Mouse (Mus musculus) liver (tissue): ENCODE results near the gene Tmem72.

Experiments
- DNase-seq: peaks from one replicate; pipeline ENCODE4 v3.0.0-alpha.2; 2020; ENCODE audit warnings: mixed read lengths

Gene Tmem72

DNA sequence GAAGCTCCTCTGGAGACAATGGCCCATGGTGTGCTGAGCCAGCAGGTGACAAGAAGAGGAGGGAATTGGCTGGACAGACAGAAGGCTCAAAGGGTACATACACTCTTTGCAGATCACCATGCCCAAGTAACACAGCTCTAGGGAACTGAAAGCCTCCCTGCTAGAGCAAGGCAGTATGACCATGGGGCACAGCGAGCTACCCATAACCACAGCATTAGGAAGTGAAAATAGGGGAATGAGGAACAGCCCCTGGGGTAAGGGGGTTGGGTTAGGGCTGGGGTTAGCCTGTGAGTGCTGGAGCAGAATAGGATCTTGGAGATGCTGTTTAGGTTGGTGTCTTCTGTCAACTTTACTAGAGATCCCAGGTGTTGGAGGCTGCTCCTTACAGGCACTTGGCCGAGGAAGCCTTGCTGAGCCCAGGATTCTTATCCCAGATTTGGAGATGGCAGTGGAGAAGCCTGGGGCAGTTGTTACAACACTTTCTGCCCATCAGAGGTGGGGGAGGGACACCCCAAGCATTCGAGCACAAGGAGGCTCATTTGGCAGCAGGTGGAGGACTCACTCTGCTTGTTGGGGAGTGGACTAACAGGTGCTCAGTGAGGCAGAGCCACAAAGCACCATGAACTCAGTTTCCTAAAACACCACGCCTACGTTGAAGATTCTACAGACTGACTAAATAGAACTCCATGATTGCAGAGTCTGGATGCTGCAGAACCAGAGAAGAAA, 37.0 kb downstream of the Tmem72 start:
- DNase-seq = peak; percentile 15

DNA sequence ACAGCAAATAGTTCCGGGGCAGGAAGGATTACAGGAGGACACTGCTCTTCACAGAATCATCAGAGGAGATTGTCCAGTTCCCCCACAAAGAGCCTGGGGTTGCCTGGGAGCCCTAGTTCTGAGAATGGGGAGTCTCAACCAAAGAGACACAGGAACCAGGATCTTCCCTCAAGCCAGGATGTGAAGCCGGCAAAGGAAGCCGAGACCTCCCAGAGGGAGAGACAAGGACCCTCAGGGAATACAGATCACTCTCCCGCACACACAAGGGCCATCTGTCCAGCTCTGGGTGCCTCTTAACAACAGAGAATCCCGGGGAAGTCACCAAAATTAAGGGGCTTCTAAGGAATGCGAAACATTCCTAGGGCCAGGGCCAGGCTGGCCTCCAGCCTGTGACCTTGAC, 39.4 kb downstream of the Tmem72 start:
- DNase-seq = no peak

DNA sequence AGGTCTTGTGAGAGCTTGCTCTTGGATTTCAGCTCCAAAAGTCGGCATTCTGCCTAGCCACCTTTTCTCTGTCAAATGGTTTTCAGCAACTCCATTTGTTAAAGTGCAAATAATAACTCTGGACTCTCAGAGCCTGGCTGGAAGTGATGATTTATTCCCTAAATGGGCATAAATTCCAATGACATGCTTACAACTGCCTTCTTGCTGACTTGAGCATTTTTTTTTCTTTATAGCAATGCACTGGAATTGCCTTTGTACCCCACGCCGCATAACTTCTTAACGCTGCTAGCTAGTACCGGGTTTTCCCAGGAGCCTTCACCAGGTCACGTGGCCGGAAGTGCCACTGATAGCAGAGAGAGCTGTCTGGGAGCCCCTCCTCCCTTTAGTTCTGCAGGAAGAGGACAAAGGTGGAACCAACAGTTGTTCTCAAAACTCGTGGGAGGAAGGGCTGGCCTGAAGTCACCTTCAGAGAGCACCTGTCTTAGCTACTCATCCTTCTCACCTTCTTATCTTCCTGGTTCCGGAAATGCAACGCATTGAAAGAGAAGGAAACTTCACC, 40.3 kb downstream of the Tmem72 start:
- peak; percentile 22 for DNase-seq

DNA sequence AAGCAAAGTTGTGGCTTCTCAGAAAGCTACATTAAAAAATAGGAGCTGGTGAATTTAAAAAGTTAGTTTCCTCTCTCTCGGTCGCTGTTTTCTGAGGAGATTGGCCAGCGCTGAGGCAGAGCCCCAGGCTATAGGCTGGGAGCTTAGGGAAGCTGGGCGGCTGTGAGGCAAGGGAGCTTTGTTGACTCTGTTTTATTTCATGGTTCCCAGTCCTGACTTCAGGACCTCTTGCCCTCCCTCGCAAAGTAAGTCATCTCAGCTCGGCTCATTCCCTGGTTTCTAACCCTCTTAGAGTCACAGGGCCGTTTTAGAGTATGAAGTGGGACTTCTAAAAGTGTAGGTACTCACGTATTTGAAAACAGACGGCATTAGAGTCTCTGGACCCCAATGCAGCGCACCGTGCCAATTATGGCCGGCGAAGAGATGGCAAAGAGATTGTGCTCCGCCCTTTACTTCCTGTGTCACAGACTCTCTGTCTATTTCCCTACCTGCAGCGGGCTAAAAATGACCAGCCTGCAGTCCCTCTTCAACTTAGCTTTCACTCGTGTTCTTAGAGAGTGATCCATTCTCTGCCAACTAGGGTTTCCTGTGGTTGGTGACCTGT, 42.3 kb downstream of the Tmem72 start:
- no peak for DNase-seq

DNA sequence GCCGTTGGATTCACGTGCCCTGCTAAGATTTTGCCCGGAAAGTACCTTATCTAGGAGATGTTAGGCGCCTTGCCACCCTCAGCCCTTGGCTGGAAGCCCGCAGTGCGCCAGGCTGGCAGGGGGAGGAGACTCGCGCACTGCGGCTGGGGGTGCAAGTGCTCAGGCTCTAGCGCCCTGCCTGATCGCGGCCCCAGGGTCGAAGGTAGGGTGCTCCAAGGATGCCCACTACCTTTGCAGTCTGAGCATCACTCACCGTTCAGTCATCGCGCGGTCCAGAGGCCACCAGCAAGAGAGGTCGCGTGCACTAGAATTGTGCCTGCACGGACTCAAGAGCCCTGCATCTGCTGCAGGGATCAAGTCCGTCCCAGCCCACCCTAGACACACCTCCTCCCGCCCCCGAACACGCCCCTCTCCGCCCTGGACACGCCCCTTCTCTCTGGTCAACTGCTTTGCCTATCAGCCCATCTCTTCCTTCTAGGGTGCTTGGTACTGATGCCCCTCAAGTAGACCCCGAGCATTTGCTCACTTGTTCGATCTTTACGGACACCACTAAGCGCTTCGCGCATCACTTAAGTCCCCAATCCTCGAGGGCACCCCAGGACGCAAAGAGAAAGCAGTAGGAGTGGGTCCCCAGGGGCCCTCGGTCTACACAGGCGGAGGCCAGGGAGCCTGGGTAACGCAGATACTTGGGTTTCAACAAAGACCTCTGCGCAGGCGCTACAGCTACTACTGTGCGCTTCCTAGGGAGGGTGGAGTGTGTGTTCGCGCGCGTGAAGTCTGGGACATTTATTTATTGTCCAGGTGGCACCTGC, 43.0 kb downstream of the Tmem72 start, which contains the start of gene Rassf4:
Gene Rassf4 (minus strand): TSS at position 482 of the 812 bp plus-strand sequence.
- peak; percentile 86 for DNase-seq

DNA sequence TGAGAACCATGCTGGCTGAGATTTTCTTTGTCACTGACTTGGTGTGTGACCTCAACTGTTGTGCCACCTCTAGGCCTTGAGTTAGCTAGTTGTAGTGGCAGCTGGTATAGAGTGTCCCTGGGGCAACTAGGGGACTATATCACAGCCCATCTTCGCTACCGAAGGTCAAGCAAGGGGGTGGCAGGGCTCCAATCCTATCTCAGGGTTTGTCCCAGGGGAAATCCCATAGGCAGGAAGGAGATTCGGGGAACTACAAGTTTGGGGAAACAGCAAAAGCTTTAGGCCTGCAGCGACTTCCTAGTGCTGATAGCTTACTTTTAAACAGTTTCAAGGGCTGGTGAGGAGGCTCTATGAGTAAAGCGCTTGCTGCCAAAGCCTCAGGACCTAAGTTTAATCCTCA, 44.4 kb downstream of the Tmem72 start:
- no peak for DNase-seq

DNA sequence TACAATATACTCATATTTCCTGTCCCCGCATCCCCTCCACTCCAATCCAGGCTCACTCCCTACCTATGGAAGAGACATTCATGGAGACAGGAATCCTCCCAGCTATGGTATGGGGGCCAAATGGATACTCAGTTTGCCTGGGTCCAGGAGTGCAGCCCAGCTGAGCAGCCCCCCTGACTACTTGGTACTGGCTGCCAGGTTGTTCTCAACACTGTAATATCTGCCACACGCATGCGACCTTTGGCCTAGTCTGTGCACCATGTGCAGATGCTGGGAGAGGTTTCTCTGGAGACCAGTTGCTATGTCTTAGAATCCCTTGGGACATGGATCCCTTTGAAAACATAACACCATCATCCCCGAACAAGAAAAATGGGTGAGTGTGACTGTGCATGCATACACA, 44.9 kb downstream of the Tmem72 start:
- DNase-seq = no peak

DNA sequence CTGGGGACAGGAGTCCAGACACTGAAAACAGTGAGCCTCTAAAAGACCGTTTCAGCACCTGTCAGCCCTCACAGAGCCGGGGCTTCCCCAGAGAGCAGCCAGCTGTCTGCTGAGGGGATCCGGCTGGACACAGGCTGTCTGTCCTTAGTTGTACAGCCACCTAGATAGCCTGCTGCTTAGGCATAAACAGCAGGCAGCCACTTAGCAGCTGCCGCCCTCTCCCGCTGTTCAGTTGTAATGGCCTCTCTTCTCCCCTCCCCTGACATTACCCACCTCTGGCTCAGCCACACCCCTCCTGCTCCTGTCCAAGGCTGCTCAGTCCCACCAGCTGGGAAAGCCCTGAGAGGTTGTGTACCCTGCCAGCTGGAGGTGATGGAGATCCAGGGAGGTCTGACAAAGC, 45.7 kb downstream of the Tmem72 start:
- no peak for DNase-seq

DNA sequence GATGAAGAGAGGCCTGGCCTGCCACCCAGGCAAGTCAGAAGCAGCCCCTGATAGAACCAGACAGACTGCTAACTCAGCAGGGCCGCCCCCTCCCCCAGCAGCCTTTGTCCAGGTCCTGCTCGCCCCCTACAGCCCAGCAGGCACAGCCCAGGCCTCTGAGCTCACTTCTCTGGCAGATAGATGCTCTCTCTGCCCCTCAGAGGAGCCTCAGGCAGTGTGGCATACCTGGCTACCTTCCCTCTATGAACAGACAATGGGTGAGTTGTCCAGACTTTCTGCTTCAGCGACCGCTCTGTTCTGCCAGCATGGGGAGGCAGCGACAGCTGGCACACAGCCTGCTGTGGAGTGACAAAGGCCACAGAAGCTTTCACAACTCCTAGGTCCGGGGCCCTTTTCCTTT, 46.6 kb downstream of the Tmem72 start:
- no peak for DNase-seq

DNA sequence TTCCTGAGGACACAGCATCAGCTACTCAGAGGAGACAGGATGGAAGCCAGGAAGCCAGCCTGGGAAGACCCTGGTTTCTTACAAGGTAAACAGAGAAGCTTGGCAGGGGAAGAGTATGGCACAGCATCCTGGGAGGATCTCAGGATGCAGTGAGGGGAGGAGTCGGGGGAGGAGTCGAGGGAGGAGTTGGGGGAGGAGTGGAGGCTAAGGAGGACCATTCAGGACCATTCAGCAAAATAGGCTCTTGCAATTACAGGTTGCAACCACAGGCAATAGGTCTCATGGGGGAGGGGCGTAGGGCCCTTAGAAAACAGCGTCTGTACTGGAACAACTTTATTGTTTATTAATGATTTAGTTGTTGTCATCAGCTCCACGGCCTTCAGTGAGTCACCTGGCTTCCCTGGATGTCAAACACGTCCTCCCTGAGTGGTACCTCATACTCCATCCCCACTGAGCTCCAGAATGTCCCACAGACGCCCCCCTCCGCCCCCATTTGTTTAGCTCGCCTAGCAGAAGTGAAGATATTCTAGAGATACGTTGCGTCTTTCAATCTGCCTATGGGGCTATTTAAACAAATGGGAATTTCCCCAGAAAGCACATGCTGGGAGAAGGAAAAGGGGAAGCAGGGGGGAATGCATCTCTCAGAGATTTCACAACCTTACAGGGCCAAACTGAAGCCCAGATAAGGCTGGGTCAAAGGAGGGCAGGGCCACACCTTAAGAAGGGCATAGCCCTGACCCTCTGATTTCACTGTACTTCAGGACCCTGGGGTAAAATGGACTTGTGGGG, 47.8 kb downstream of the Tmem72 start:
- no peak for DNase-seq

DNA sequence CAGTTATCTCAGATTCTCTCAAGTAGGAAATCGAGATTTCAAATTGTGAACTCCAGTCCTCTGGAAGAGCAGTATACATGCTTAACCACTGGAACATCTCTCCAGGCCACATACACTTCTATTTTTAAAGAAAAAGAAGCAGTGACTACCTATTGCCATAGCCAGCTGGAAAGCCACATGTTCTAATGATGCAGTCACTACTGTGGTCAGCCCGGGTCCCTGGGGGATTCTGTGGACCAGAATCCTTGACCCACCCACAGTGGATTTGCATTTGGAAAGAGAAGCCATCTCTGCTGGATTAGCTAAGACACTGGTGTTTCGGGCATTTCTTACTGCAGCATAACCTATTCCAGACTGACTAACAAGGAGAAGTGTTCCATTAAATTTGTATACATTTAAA, 49.3 kb downstream of the Tmem72 start:
- DNase-seq = no peak

DNA sequence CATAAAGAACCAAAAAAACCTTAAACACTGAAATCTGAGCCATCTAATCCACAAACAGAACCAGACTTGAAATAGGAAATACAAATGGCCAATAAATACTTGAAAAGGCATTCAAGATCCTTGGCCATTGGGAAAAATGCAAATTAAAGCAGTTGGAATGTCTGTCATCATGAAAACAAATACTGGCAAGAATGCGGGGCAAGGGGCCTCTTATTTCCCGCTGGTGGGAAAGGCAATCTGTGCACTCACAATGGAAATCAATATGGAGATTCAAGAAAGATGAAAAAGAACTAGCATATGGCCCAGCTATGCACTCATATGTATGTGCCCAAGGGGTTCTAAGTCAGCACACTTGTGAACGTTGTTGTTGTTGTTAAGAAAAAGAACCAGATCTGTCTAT, 49.8 kb downstream of the Tmem72 start:
- DNase-seq = no peak

DNA sequence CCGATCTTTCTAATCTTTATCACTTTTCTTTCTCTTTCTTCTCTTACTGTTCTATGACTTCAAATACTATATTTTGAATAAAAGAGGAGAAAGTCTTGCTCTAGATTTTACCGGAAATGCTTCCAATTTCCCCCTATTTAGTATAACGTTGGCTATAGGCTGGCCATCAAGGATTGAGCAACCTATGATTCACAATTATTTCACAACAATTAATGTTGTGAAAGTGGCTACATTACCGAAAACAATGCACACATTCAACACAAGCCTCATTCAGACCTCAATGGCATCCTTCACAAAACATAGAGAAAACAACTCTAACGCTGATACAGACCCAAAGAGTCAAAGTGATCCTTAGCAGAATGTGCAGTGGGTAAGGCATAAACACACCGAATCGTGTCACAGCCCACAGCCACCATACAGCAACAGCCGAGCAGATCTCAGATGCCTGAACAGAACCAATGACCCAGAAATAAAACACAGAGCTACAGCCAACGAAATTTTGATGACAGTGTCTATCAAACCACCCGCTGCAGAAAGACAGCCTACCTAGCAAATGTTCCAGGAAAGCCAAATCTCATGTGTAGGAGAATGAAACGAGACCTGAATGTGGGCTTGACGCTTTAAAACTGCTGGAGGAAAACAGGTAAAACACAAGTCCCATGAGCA, 50.5 kb downstream of the Tmem72 start:
- no peak for DNase-seq

DNA sequence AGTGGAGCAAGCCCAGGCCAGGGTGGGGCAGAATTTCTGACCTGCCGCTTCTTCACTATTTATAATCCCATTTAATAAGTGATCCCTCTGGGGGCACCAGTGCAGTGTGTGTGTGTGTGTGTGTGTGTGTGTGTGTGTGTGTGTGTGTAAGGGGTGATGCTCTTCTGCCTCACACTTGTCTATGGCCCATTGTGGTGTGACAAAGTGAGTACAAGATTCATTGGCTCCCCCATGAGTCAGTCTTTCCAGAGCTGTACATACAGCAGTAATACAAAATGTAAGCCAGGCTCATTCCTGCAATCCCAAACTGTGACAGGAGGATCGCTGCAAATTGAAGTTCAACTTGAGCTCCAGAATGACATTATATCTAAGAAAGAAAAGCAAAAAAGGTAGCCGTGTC, 51.9 kb downstream of the Tmem72 start:
- DNase-seq = no peak

DNA sequence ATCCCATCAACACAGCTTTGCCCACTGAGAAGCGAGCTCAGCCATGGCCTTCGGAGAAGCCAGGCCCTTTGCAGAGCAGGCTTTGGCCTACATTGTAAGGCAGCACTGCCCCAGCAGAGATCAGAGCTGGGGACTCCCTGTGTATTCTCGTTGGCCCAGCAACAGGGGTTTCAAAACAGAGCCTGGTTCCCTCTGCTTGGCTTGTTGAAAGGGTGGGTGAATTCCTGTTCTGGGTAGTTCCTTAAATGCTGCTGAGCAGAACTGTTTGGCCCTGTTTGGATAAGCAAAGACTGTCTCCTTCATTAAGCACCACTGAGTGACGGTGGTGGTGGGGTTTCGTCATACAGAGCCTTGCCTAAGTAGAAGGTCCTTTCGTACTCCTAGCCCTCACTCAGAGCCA, 52.7 kb downstream of the Tmem72 start:
- DNase-seq = no peak

DNA sequence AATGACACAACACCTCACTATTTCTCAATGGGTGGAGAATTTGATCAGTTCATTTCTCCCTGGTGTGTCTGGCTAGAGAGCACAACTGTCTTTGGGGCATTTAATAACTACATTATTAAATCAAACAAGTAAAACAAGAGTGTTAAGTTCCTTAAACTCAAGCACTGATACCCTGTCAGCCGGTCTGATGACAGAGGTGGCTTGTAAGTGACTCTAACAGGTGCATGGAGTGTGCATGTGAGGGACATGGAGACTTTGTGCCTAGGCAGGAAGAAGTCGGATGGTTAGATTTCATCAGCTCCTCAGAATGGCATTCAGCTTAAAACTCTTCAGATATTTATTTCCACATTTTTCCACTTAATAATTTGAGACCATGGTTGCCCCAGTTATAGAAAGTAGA, 53.3 kb downstream of the Tmem72 start:
- no peak for DNase-seq

DNA sequence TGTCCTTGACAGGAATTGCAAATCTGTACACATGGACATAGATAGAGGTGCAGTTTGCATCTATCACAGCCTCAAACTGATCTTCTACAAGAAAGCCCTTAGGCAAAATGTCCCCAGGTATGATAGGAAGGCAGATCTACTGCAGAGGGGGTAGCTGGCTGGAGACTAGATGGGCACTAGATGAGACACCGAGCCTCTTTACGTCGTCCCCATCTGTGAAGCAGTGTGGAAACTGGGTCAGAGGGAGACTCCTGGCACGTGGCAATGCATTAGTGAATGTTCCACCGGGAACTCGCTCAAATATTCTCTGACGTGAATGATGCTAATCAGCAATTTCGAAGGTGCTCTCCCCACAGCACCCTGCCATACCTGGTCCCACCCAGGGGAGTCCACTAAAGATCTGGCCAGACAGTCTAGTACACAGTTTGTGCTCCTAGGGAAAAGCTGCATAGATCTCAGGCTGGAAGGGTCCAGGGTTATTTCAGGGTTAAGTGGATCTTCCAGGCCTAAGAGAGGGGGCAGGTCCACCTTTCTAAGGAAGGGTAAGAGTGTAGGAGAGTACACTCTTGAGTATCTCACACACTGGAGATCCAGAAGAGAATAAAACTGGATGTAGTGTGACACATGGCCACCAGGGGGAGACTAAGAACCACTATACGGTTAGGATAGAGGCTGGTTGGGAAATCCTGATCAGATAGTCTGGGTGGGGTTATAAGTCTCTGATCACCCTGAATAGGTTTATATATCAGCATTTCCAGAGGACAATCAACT, 62.8 kb downstream of the Tmem72 start:
- DNase-seq = peak; percentile 60

DNA sequence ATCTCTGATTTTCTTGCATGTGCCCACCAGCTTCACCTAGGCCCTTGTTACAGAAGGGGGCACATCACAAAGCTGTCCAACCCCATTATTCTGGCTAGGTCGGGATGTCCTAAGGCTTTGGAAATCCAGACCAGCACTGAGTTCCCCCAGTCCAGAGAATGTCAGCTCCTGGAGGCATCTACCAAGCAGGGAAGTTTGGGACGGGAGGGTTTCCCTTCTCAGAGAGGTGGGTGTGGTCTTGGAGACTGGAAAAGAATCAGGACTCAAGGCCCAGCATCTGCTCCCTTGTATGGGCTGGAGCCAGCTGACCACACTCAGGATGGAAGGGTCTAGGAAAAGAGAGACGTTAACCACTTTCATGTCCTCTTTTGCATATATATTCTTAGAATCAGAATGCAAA, 63.5 kb downstream of the Tmem72 start:
- DNase-seq = no peak

DNA sequence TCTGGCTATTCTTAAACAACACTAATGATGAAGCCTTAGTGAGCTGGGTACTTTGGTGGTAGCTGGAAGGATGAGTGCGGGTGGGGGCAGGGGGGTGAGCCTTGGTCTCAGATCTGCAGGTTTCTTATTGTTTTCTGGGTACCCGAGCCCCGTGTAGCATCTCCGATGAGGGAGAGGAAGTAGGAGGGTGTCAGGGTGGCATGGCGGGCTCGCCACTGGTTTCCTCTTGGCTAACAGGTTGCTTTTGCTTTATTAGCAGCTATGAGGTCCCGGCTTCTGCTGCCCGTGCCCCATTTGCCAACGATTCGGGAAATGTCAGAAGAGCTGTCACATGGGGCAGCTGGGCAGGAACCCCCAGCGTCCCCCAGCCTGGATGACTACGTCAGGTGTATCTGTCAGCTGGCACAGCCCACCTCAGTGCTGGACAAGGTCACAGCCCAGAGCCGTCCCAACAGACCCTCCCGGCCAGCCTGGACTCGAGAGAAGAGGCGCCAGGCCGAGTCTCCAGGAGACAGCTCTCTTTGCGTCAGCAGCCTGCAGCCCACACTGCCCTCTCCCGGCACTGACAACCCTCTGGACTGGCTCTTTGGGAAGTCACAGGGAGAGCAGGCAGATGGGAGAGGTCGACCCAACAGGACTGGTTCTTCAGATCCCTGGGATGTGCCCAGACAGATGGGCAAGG, 65.1 kb downstream of the Tmem72 start:
- DNase-seq = peak; percentile 37

DNA sequence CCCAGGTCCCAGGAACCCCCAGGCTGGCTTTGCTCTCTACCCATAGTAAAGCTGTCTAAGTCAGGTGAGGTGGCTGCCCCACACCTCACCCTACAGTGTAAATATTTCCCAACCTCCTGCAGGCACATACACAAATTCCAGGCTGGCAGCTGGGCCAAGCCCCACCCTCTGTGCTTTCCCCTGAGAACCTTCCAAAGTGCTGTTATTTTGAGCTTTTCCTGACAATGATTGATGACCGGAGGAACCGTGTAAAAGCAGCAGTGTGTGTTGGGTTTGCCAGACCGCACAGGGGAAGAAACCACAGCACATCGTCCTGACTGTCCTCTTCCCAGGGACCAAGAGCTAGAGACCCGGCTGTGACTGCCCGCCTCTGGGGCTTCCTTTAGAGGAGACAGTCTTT, 66.3 kb downstream of the Tmem72 start, which contains the start of gene Depp1:
Gene Depp1 (plus strand): TSS at position 204 of the 400 bp plus-strand sequence.
- peak; percentile 38 for DNase-seq

DNA sequence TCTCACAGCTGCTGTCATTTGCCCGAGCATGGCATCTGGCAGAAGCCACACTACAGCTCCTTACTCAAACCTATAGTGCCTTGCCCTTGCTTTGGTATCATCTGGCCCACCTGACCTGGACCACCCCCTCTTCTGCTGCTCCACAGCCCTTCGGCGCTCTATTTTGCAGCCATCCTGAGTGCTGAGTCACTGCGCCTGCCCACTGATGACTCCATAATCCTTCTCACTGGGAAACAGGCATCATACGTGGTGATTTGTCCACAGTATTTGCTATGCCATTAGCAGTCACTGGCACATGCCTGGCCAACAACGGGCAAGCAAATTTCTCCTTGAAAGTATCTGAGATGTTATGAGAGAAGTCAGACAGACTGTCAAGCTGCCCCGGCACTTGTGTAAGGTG, 66.9 kb downstream of the Tmem72 start:
- no peak for DNase-seq
